Mouse (Mus musculus) liver, embryonic 11.5 days (tissue): ENCODE results near the gene Myt1. TPM values are rescaled to one million over a fixed set of nuclear protein-coding genes. Genes with fewer than 3 reads are reported as not detected.

Experiments used
- ATAC-seq: fragments of 200-750 bp; cut with Nextera tagmentation; replicated peaks from 2 replicates; pipeline ENCODE4 v1.8.0; 2017; ENCODE audit warnings: moderate number of reproducible peaks, mild to moderate bottlenecking, moderate TSS enrichment, moderate library complexity; ENCODE audit not compliant: low FRiP score
- DNase-seq: peaks from one replicate; pipeline ENCODE4 v3.0.0-alpha.2; 2017; ENCODE audit warnings: low spot score
- H3K27ac ChIP-seq: fragments of 300-500 bp; sonication (generic); 2 replicates; pipeline ENCODE4 v1.5.1; 2014; ENCODE audit warnings: mild to moderate bottlenecking, low read depth, low read length, control low read depth
- H3K27me3 ChIP-seq: fragments of 300-500 bp; sonication (generic); replicated peaks from 2 replicates; pipeline ENCODE4 v1.6.1; 2014; ENCODE audit warnings: low read length, mixed read lengths; ENCODE audit not compliant: control insufficient read depth, insufficient read depth
- H3K36me3 ChIP-seq: fragments of 300-500 bp; sonication (generic); 2 replicates; pipeline ENCODE4 v1.6.1; 2014; ENCODE audit warnings: mild to moderate bottlenecking, low read length, moderate library complexity, mixed read lengths; ENCODE audit not compliant: control insufficient read depth, insufficient read depth
- H3K4me1 ChIP-seq: fragments of 300-500 bp; sonication (generic); replicated peaks from 2 replicates; pipeline ENCODE4 v1.6.1; 2014; ENCODE audit warnings: low read length, mixed read lengths; ENCODE audit not compliant: control insufficient read depth, insufficient read depth
- H3K4me2 ChIP-seq: fragments of 300-500 bp; sonication (generic); 2 replicates; pipeline ENCODE4 v1.6.1; 2014; ENCODE audit warnings: mild to moderate bottlenecking, control low read depth, moderate library complexity
- H3K4me3 ChIP-seq: fragments of 300-500 bp; sonication (generic); 2 replicates; pipeline ENCODE4 v1.5.1; 2014; ENCODE audit warnings: low read depth, low read length, control low read depth
- H3K9ac ChIP-seq: fragments of 300-500 bp; sonication (generic); 2 replicates; pipeline ENCODE4 v1.6.1; 2014; ENCODE audit warnings: low read depth, low read length, control low read depth
- H3K9me3 ChIP-seq: fragments of 300-500 bp; sonication (generic); 2 replicates; pipeline ENCODE4 v1.6.1; 2016; ENCODE audit warnings: low read length, inconsistent platforms, mixed read lengths; ENCODE audit not compliant: control insufficient read depth
- WGBS: fragments of 180-500 bp; shearing (Covaris S2); extraction: QIAGEN DNeasy Blood & Tissue Kit; methylation state at CpG from one replicate; pipeline ENCODE4 v1.1.7; 2014; 5-methylcytosine and 5-hydroxymethylcytosine counted together
- polyA plus RNA-seq: library from polyadenylated mRNA; unstranded; fragments of >200 nt; fragmentation: Nextera tagmentation; extraction: Ambion mirVana; gene quantifications from 2 replicates; pipeline ENCODE4 v1.2.1, GENCODE M21; 2014

Gene Myt1
- polyA plus RNA-seq, 1 experiment from 2014 or later, result 0.03 TPM

GRCm38 (mm10) chr2:181863791-181864535 lies 100.8 kb downstream of the Myt1 start, which contains the start of gene Polr3k:
Gene Polr3k, plus strand, starts transcription at chr2:181864337.
- WGBS, result under 1% methylated on average over 35 of the region's 35 CpGs
- peak within 1 kb of the TSS; percentile 86 for H3K4me3 ChIP-seq
- peaks cover 2% of the 10 kb centered on the region; the same call in 1 of the 2 replicates for H3K36me3 ChIP-seq
- H3K9me3 ChIP-seq, result no peaks in the 10 kb centered on the region
- H3K27ac ChIP-seq, result peak within 1 kb of the TSS; percentile 66; the same call in 1 of the 2 replicates
- H3K9ac ChIP-seq, result peak within 1 kb of the TSS; percentile 86
- ATAC-seq, result peak; percentile 100
- H3K4me1 ChIP-seq, result peaks cover 12% of the 10 kb centered on the region
- DNase-seq, result peak; percentile 85
- H3K4me2 ChIP-seq, result peak within 1 kb of the TSS; percentile 85
- no peaks in the 10 kb centered on the region for H3K27me3 ChIP-seq

GRCm38 (mm10) chr2:181864536-181864860 lies 101.4 kb downstream of the Myt1 start:
- peak overlapping the region; percentile 86 for H3K4me3 ChIP-seq
- H3K27ac ChIP-seq, result peak overlapping the region; percentile 66; the same call in 1 of the 2 replicates
- H3K4me1 ChIP-seq, result peaks cover 12% of the 10 kb centered on the region
- peaks cover 2% of the 10 kb centered on the region; the same call in 1 of the 2 replicates for H3K36me3 ChIP-seq
- H3K9me3 ChIP-seq, result no peaks in the 10 kb centered on the region
- H3K4me2 ChIP-seq, result peak overlapping the region; percentile 85
- peak overlapping the region; percentile 86 for H3K9ac ChIP-seq
- WGBS, result under 1% methylated on average over 22 of the region's 22 CpGs
- no peaks in the 10 kb centered on the region for H3K27me3 ChIP-seq
- DNase-seq (no peak), ATAC-seq (no peak; the same call in 1 of the 2 replicates)

- H3K9me3 ChIP-seq, result no peaks in the 10 kb centered on the region
- DNase-seq, result no peak
- WGBS, result 55% methylated on average over 5 of the region's 5 CpGs
Measured at GRCm38 (mm10) chr2:181866931-181867330, 103.8 kb downstream of the Myt1 start.

GRCm38 (mm10) chr2:181871039-181871438 lies 107.9 kb downstream of the Myt1 start:
- peaks cover 5% of the 10 kb centered on the region; the same call in 1 of the 2 replicates for H3K36me3 ChIP-seq
- H3K27me3 ChIP-seq, result no peaks in the 10 kb centered on the region
- H3K9me3 ChIP-seq, result no peaks in the 10 kb centered on the region
- WGBS, result 89% methylated on average over 2 of the region's 2 CpGs
- ATAC-seq (0 out of 2 replicates have a peak, but pooled peaks have one; percentile 43), DNase-seq (no peak)
- no peak overlapping the region for H3K27ac ChIP-seq
- no peak overlapping the region for H3K4me2 ChIP-seq
- H3K4me3 ChIP-seq, result no peak overlapping the region
- H3K4me1 ChIP-seq, result no peaks in the 10 kb centered on the region; the same call in 1 of the 2 replicates
- H3K9ac ChIP-seq, result no peak overlapping the region

More at GRCm38 (mm10) chr2:181866931-181867330, 103.8 kb downstream of the Myt1 start:
- H3K4me2 ChIP-seq, result no peak overlapping the region
- H3K4me1 ChIP-seq, result peaks cover 12% of the 10 kb centered on the region
- no peak overlapping the region for H3K4me3 ChIP-seq
- no peak for ATAC-seq
- H3K9ac ChIP-seq, result no peak overlapping the region
- H3K27ac ChIP-seq, result no peak overlapping the region
- peaks cover 5% of the 10 kb centered on the region; the same call in 1 of the 2 replicates for H3K36me3 ChIP-seq
- no peaks in the 10 kb centered on the region for H3K27me3 ChIP-seq

Other genes with a start within 250 kb of the Myt1 start
- 61.1 and 65.6 TPM in 2 replicates for gene Dnajc5, start 242.8 kb upstream of the Myt1 start, polyA plus RNA-seq
- gene Uckl1, start 178.4 kb upstream of the Myt1 start, polyA plus RNA-seq, result 44.5 and 51.2 TPM in 2 replicates
- 63.0 and 68.5 TPM in 2 replicates for gene Prpf6, start 171.5 kb upstream of the Myt1 start, polyA plus RNA-seq
- 31.2 and 33.9 TPM in 2 replicates for gene Zfp512b, start 170.5 kb upstream of the Myt1 start, polyA plus RNA-seq
- 6.2 and 6.8 TPM in 2 replicates for gene Samd10, start 164.1 kb upstream of the Myt1 start, polyA plus RNA-seq
- gene Gm29797, start 106.3 kb upstream of the Myt1 start, polyA plus RNA-seq, result not detected in 2 replicates
- gene Sox18, start 91.7 kb upstream of the Myt1 start, polyA plus RNA-seq, result 16.1 and 19.4 TPM in 2 replicates
- 8.1 and 12.1 TPM in 2 replicates for gene Tcea2, start 83.0 kb upstream of the Myt1 start, polyA plus RNA-seq
- 51.4 and 51.8 TPM in 2 replicates for gene Rgs19, start 69.4 kb upstream of the Myt1 start, polyA plus RNA-seq
- gene Lkaaear1, start 64.9 kb upstream of the Myt1 start, polyA plus RNA-seq, result not detected in 2 replicates
- 2.0 and 3.2 TPM in 2 replicates for gene Oprl1, start 48.3 kb upstream of the Myt1 start, polyA plus RNA-seq
- 21.6 and 25.3 TPM in 2 replicates for gene Pcmtd2, start 74.5 kb downstream of the Myt1 start, polyA plus RNA-seq
- gene Polr3k, start 101.0 kb downstream of the Myt1 start, polyA plus RNA-seq, result 64.7 and 73.6 TPM in 2 replicates
- not detected in 2 replicates for gene Gm14496, start 227.8 kb downstream of the Myt1 start, polyA plus RNA-seq